Mouse (Mus musculus) small intestine, adult 2 months (tissue): ENCODE data around the gene Mrgprx2.

Experiments used
- CTCF ChIP-seq: fragments of 200-500 bp; IDR thresholded peaks from 2 replicates; pipeline ENCODE4 v1.5.1; 2012; ENCODE audit warnings: low read depth, mild to moderate bottlenecking, control low read depth, inconsistent platforms, low read length, moderate library complexity, mixed read lengths; ENCODE audit not compliant: insufficient replicate concordance, insufficient read length; ENCODE audit errors: extremely low read depth
- POLR2A ChIP-seq: fragments of 200-500 bp; IDR thresholded peaks from 2 replicates; pipeline ENCODE4 v1.6.1; 2012; ENCODE audit warnings: low read depth, mild to moderate bottlenecking, control low read depth, inconsistent platforms, low read length, moderate library complexity

GRCm38 (mm10) chr7:48436581-48436980 lies 62.5 kb downstream of the Mrgprx2 start:
- TF ChIP-seq CTCF (no peak), POLR2A (no peak)
